Mouse (Mus musculus) liver (tissue): ENCODE results near the gene Fcrl1.
"Not testable (repeated sequence)": the region's sequence is repeated elsewhere in the genome, so short reads cannot be mapped to it uniquely, and the experiment has no call there.

Experiments used
- DNase-seq: peaks from one replicate; pipeline ENCODE4 v3.0.0-alpha.2; 2020; ENCODE audit warnings: mixed read lengths

Gene Fcrl1

DNA sequence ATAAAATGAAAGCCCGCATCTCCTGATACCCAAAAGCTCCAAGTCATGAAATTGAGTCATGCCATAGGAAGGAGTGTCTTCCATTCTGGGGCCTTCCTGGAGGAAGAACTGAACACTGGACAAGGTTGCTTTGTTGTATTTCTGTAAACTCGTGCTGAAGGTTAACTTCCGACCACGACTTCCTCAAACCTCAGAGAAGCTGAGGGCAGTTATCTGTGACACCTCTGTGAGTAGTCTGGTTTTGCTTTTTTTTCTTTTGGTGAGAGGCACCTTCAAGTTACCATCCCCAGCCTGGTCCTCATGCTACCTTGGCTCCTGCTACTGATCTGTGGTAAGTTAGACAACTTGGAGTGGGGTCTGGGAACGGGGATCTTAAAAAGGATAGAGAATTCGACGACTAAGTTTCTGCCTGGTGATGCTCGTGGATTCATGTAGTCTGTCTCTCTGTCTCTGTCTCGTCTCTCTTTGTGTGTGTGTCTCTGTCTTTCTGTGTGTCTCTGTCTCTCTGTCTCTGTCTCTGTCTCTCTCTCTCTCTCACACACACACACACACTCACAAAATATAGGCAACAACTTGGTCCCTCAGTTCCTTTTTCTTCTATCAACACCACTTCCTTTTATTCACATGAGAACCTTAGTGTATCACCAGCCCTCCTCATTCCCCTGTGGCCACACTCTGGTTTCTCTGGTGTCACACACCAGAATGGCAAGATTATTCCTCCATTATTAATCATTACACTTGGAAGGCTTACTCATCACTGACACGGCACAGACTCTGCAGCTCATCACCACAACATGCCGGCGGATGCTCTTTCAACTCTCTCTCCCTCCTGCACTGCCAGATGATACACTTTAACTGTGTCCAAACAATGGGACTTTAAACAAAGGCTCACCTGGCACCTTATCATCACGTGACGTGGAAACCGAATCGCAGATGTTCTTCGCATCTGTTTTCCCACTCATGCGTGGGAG lies at the start of gene Fcrl1:
Gene Fcrl1 (plus strand): TSS at position 193 of the 971 bp plus-strand sequence.
- DNase-seq = no peak

- no peak for DNase-seq
Observed at GRCm38 (mm10) chr3:87337899-87338298, 38.3 kb upstream of the Fcrl1 start.

DNA sequence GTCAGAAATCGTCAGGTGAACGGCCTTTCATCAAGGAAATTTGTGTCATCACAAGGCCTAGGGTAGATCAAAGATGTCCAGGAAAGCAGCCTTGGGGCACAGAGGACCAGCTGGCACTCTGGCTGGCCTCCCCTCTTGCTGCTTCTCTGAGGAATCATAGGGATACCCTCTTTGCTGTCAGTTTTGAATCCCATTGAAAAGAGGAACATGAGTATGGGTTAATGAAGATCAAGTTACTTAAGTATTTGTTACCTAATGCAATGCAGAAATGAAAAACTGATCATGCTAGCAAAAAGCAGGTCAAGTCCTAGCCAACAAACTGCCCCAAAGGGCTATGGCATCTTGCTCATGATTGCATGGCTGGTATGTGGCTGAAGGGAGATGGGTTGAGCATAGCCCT lies 25.2 kb upstream of the Fcrl1 start:
- not testable (repeated sequence) for DNase-seq

DNA sequence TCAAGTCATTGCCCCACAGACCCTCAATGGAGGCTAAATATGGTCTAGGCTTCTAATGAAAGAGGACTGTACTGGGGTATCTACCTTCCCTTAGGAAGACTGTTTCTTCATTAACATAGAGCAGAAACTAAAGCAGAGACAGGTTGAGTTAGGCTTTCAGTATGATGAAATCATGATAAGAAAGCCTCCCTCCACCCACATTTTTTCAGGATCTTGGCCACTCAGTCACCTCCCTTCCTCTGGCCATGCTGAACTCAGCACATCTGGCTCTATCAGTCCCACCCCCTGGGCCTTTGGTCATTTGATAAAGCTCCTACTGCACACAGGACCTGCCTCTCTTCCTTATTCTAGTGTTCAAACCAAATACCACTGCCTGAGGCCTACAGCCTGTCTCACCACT lies 18.6 kb upstream of the Fcrl1 start, which contains the start of gene Cd5l:
Gene Cd5l (plus strand): TSS at position 301 of the 400 bp plus-strand sequence.
- no peak for DNase-seq

- DNase-seq = no peak
Observed at GRCm38 (mm10) chr3:87359215-87359614, 17.0 kb upstream of the Fcrl1 start.

- DNase-seq = no peak
Observed at GRCm38 (mm10) chr3:87360466-87360865, 15.7 kb upstream of the Fcrl1 start.

DNA sequence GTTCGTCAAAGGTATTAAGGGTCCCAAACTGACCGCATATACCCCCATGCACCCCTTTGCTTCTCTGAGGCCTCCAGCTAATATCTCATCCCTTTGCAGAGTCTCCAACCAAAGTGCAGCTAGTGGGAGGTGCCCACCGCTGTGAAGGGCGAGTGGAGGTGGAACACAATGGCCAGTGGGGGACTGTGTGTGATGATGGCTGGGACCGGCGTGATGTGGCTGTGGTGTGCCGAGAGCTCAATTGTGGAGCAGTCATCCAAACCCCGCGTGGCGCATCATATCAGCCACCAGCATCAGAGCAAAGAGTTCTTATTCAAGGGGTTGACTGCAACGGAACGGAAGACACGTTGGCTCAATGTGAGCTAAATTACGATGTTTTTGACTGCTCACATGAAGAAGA lies 10.5 kb upstream of the Fcrl1 start:
- DNase-seq = no peak

DNA sequence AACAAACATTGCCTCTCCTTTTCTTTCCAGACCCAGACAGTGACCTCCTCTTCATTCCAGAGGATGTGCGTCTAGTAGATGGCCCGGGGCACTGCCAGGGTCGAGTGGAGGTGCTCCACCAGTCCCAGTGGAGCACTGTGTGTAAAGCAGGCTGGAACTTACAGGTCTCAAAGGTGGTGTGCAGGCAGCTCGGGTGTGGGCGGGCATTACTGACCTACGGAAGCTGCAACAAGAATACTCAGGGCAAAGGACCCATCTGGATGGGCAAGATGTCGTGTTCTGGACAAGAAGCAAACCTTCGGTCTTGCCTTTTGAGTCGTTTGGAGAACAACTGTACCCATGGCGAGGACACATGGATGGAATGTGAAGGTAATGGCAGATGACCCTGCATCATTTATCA lies 8.7 kb upstream of the Fcrl1 start:
- no peak for DNase-seq

DNA sequence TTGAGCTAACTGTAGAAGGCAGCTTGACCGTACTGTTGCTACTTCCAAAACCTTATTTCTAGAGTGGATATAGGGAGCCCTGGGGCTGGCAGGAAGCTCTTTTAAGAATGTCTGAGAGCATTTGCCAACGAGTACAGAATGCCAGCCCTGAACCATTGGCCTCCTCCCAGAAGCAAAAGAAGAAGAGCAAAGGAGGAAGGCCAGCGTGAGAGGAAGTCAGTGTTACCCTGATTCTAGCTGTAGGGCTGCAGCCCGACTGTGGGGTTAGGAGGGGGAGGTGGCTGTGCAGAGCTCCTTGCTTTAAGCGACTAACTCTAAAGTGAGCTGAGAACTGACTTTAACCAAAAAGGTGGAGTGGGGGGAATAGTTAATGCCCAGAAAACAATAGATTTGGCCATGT lies 7.0 kb upstream of the Fcrl1 start:
- no peak for DNase-seq

DNA sequence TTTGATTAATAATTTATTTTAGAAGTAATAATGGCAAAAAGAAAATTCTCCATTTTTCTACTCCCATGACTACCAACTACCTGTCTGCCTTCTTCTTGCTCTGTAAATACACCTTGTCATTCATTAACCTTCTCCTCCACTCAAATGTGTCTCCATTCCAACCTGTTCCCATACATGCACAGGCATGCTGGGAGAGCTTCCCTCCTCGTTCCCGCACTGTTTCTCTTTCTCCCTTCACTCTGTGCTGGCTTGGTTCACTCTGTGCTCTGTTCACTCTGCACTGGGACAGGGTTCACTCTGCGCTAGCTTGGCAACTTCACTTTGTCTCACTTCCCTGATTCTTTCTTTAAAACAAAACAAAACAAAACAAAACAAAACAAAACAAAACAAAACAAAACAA lies 1.0 kb downstream of the Fcrl1 start:
- no peak for DNase-seq

GRCm38 (mm10) chr3:87377719-87378118 lies 1.5 kb downstream of the Fcrl1 start:
- no peak for DNase-seq

DNA sequence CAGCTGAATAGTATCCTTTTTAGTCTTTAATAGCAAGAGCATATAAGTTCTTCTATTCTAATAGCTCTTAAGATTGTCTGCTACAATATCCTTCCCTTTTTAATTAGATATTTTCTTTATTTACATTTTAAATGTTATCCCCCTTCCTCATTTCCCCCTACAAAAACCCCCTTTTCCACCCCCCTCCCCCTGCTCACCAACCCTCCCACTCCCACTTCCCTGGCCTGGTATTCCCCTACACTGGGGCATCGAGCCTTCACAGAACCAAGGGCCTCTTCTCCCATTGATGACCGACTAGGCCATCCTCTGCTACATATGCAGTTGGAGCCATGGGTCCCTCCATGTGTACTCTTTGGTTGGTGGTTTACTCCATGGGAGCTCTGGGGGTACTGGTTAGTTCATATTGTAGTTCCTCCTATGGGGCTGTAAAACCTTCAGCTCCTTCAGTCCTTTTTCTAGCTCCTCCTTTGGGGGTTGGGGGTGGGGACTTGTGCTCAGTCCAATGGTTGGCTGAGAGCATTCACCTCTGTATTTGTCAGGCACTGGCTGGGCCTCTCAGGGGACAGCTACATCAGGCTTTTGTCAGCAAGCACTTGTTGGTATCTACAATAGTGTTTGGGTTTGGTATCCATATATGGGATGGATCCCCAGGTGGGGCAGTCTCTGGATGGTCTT lies 3.6 kb downstream of the Fcrl1 start:
- DNase-seq = not testable (repeated sequence)

GRCm38 (mm10) chr3:87381806-87382712 lies 5.9 kb downstream of the Fcrl1 start:
- DNase-seq = no peak

DNA sequence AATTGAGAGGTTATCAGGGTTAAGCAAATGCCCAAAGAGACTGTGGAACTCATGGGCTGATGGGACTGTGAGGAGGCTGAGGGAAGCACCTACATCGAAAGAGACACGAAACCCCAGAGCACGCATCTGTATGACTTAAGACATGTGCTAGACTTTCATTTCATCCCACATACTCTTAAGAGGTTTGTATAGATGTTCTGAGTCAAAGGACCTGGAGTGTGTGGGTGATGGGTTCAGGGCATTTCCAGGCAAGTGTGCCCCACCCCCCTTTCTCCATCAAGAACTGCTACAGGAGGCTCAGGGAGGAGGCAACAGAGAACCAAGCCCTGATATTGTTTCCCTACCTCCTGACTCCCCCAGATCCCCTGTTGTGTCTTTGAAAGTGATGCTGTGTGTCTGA lies 7.1 kb downstream of the Fcrl1 start:
- no peak for DNase-seq

DNA sequence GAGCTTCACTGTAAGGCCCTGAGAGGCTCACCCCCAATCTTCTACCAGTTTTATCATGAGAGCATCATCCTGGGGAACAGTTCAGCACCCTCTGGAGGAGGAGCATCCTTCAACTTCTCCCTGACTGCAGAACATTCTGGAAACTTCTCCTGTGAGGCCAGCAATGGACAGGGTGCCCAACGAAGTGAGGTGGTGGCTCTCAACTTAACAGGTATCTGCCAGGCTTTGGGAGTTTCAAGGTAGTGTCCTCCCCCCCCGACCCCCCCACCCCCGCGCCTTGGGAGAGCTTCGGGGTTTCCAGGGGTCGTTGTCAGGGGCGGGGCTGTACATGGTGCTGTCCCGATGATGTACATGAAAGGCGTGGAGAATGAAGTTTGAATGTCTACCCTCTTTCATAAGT lies 8.9 kb downstream of the Fcrl1 start:
- DNase-seq = no peak

DNA sequence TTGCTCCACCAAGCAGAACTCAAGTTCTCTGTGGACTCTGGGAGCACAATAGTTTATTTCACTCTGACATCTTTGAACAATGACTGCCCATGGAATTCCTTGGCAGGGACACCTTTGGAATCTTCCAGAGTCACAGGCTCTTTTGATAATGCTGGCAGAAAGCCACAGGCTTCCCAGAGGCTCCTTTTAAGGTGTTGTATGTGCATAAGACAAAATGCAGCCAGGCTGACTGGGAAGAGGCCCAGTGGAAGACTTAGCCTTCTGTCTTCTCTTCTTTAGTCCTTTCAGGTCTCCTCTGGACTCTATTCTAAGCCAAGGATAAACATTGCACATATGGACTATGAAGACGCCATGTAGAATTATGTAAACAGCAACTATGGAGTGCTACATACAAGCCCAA lies 14.7 kb downstream of the Fcrl1 start:
- DNase-seq = no peak

GRCm38 (mm10) chr3:87398809-87399208 lies 22.6 kb downstream of the Fcrl1 start:
- DNase-seq = no peak

GRCm38 (mm10) chr3:87399906-87400305 lies 23.7 kb downstream of the Fcrl1 start:
- no peak for DNase-seq

DNA sequence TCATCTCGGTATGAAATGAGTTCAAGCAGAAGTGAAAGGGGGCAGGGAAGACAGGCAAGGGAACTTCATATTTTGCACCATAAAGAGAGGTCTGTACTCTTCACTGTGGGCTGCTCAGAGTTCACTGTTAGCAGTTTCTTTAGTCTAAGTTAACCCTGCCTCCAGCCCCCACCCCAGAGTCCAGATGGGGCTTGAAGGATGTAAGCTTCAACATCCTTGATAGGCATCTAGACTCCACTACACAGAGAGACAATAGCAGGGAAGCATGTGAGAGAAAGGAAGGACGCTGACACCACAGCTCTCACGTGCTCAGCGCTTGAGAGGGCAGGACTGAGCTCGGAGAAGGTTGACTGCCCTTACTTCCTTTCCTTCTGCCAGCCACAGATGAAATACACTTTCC lies 25.1 kb downstream of the Fcrl1 start:
- DNase-seq = peak; percentile 18

DNA sequence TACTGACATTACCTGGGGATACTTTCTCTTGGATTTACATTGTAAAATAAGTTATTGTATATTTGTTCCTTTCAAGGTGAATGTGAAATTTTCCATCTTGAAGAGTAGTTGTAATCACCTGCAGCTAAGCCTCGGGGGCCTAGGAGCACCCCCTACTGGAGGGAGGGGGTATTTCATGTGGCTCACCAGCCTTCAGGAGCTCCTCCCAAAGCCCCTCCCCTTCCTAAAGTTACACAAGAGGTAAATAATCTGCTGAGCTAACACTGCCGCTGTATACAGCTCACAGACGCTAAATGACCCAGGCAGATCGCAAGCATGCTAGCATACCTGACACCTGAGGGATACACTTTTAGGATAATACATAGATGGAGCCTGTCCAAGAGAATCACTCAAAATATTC lies 32.0 kb downstream of the Fcrl1 start:
- DNase-seq = peak; percentile 48

- no peak for DNase-seq
Observed at GRCm38 (mm10) chr3:87409196-87409935, 33.2 kb downstream of the Fcrl1 start.

- no peak for DNase-seq
Observed at GRCm38 (mm10) chr3:87410605-87411004, 34.4 kb downstream of the Fcrl1 start.
